30 mouse cellular contexts compared by ENCODE assay signal in genomic region chr19:32281917-32282316, GRCm38 (mm10).
DNase-seq lines count a peak whose midpoint lies in the region; ATAC-seq and TF ChIP-seq lines count a peak whose summit lies in the region.
"Had no signal": no experiment of that assay in that cellular context is flagged by ENCODE, and none has a peak within 500 bp of the region (broad histone marks: within the 10 kb centered on the region; RNA-seq: fewer than 3 reads in every experiment).

No protein-coding gene starts in this region.

- 60% methylated on average over 4 of the region's 4 CpGs for WGBS in kidney, embryonic 15.5 days
- WGBS in liver, adult 2 months = 63% methylated on average over 4 of the region's 4 CpGs
- WGBS in liver, embryonic 12.5 days (ENCODE audit: insufficient replicate concordance) = 72% methylated on average over 4 of the region's 4 CpGs
- 93% methylated on average over 4 of the region's 4 CpGs for WGBS in macrophage (ENCODE audit: missing documents)

- ATAC-seq in kidney, embryonic 15.5 days (replicated peaks; ENCODE audit: low FRiP score) = no peak
- no peak for ATAC-seq in liver, embryonic 12.5 days
- ATAC-seq in activated CD4-positive, CD25-positive, alpha-beta regulatory T cell, adult 4 months = no peak
- ATAC-seq: forebrain, postnatal 0 days; hindbrain, postnatal 0 days; intestine, embryonic 15.5 days had no signal

- DNase-seq in gastrocnemius, adult 2 months = no peak
- DNase-seq in gastrocnemius, adult 18-20 months (ENCODE audit: low spot score) = no peak
- peak; percentile 45 for DNase-seq in kidney, postnatal 10 days
- DNase-seq in liver, adult 2 months (ENCODE audit: extremely low read depth, low read depth, low spot score) = peak; percentile 55
- DNase-seq: adrenal gland, adult 8-10 months; cerebellum, adult 11-12 months; cerebellum, adult 9-11 months; forebrain, postnatal 0 days; gastrocnemius, postnatal 14 days; heart, postnatal 36 days; lung, adult 2 months; lung, postnatal 10 days; midbrain, embryonic 14.5 days; retina, postnatal 1 day; right cerebral cortex, postnatal 14 days; thymus, postnatal 14 days had no signal

- H3K27ac ChIP-seq in gastrocnemius, adult 2 months = peak overlapping the region; percentile 13; the same call in 1 of the 2 replicates
- no peak overlapping the region for H3K27ac ChIP-seq in kidney, embryonic 15.5 days
- H3K27ac ChIP-seq in liver, adult 2 months (replicated peaks; ENCODE audit: insufficient read depth, low read depth, low read length) = no peak overlapping the region
- no peak overlapping the region for H3K27ac ChIP-seq in liver, embryonic 12.5 days
- H3K27ac ChIP-seq in macrophage = peak overlapping the region; percentile 59
- H3K27ac ChIP-seq: embryonic facial prominence, embryonic 10.5 days; embryonic facial prominence, embryonic 15.5 days; forebrain, embryonic 12.5 days; heart, embryonic 10.5 days; heart, embryonic 15.5 days; hindbrain, embryonic 12.5 days; hindbrain, postnatal 0 days; intestine, embryonic 15.5 days; liver, embryonic 14.5 days; neural tube, embryonic 15.5 days had no signal

- intact Hi-C loops in gastrocnemius, adult 2 months (cut with DNase I) = no loop called here

- H3K36me3 ChIP-seq in kidney, embryonic 15.5 days = no peaks in the 10 kb centered on the region
- H3K36me3 ChIP-seq in liver, adult 2 months (ENCODE audit: control insufficient read depth, insufficient read depth, low read length) = no peaks in the 10 kb centered on the region; the same call in 1 of the 2 replicates
- no peaks in the 10 kb centered on the region for H3K36me3 ChIP-seq in liver, embryonic 12.5 days
- no peaks in the 10 kb centered on the region for H3K36me3 ChIP-seq in macrophage (ENCODE audit: inconsistent target)
- H3K36me3 ChIP-seq: embryonic facial prominence, embryonic 10.5 days; embryonic facial prominence, embryonic 15.5 days; forebrain, embryonic 12.5 days; heart, embryonic 10.5 days; heart, embryonic 15.5 days; hindbrain, embryonic 12.5 days; intestine, embryonic 15.5 days; neural tube, embryonic 15.5 days had no signal

- no peak for TF ChIP-seq CTCF in gastrocnemius, adult 2 months (IDR thresholded peaks at IDR 0.05)
- no peak for TF ChIP-seq CTCF in liver, adult 2 months (IDR thresholded peaks at IDR 0.05; ENCODE audit: low read depth, low read length)

- H3K27me3 ChIP-seq in kidney, embryonic 15.5 days = no peaks in the 10 kb centered on the region
- no peaks in the 10 kb centered on the region for H3K27me3 ChIP-seq in liver, adult 2 months (ENCODE audit: control insufficient read depth, insufficient read depth, low read length)
- H3K27me3 ChIP-seq in liver, embryonic 12.5 days (replicated peaks) = no peaks in the 10 kb centered on the region
- H3K27me3 ChIP-seq: embryonic facial prominence, embryonic 15.5 days; forebrain, embryonic 12.5 days; heart, embryonic 15.5 days; hindbrain, embryonic 12.5 days; intestine, embryonic 15.5 days; neural tube, embryonic 15.5 days had no signal

- H3K4me3 ChIP-seq in gastrocnemius, adult 2 months = no peak overlapping the region
- no peak overlapping the region for H3K4me3 ChIP-seq in kidney, embryonic 15.5 days (replicated peaks)
- no peak overlapping the region for H3K4me3 ChIP-seq in liver, adult 2 months (ENCODE audit: insufficient read depth, low read depth, low read length)
- H3K4me3 ChIP-seq in liver, embryonic 12.5 days = no peak overlapping the region
- no peak overlapping the region for H3K4me3 ChIP-seq in macrophage (ENCODE audit: inconsistent target)
- H3K4me3 ChIP-seq: embryonic facial prominence, embryonic 10.5 days; embryonic facial prominence, embryonic 15.5 days; forebrain, embryonic 12.5 days; heart, embryonic 10.5 days; heart, embryonic 15.5 days; hindbrain, embryonic 12.5 days; intestine, embryonic 15.5 days; neural tube, embryonic 15.5 days had no signal

- H3K9ac ChIP-seq in kidney, embryonic 15.5 days = no peak overlapping the region
- no peak overlapping the region for H3K9ac ChIP-seq in liver, adult 2 months (ENCODE audit: low read depth, low read length)
- H3K9ac ChIP-seq in liver, embryonic 12.5 days = no peak overlapping the region
- H3K9ac ChIP-seq: embryonic facial prominence, embryonic 15.5 days; forebrain, embryonic 12.5 days; forebrain, postnatal 0 days; heart, embryonic 15.5 days; hindbrain, embryonic 12.5 days; intestine, embryonic 15.5 days; liver, embryonic 14.5 days; neural tube, embryonic 15.5 days had no signal

- TF ChIP-seq POLR2A in liver, adult 2 months (IDR thresholded peaks at IDR 0.05; ENCODE audit: extremely low read depth, insufficient read depth, low read length) = no peak

- peaks cover 8% of the 10 kb centered on the region; the same call in 1 of the 2 replicates for H3K79me2 ChIP-seq in liver, adult 2 months (ENCODE audit: control insufficient read depth, insufficient read depth, low read length)
- no peaks in the 10 kb centered on the region for H3K79me2 ChIP-seq in macrophage (ENCODE audit: inconsistent target)

- H3K4me1 ChIP-seq in kidney, embryonic 15.5 days = peaks cover 22% of the 10 kb centered on the region
- H3K4me1 ChIP-seq in liver, adult 2 months (ENCODE audit: control insufficient read depth, insufficient read depth, low read length) = peaks cover 17% of the 10 kb centered on the region
- peaks cover 44% of the 10 kb centered on the region for H3K4me1 ChIP-seq in liver, embryonic 12.5 days
- H3K4me1 ChIP-seq: embryonic facial prominence, embryonic 15.5 days; forebrain, embryonic 12.5 days; hindbrain, embryonic 12.5 days had no signal

- no peak overlapping the region for H3K4me2 ChIP-seq in kidney, embryonic 15.5 days
- no peak overlapping the region for H3K4me2 ChIP-seq in liver, embryonic 12.5 days
- H3K4me2 ChIP-seq: embryonic facial prominence, embryonic 15.5 days; forebrain, embryonic 12.5 days; heart, embryonic 15.5 days; hindbrain, embryonic 12.5 days; intestine, embryonic 15.5 days; neural tube, embryonic 15.5 days had no signal

- no peaks in the 10 kb centered on the region for H3K9me3 ChIP-seq in kidney, embryonic 15.5 days (replicated peaks)
- H3K9me3 ChIP-seq in liver, embryonic 12.5 days (replicated peaks) = no peaks in the 10 kb centered on the region
- H3K9me3 ChIP-seq: embryonic facial prominence, embryonic 10.5 days; embryonic facial prominence, embryonic 15.5 days; forebrain, embryonic 12.5 days; heart, embryonic 10.5 days; heart, embryonic 15.5 days; hindbrain, embryonic 12.5 days; intestine, embryonic 15.5 days; neural tube, embryonic 15.5 days had no signal

Comparison
In these comparisons a context has a peak if more than half of its experiments do, and no peak if none do; other contexts are left out.
1. DNase-seq: peak in kidney, postnatal 10 days (single experiment) and liver, adult 2 months (single experiment); none in gastrocnemius, adult 2 months (single experiment) and gastrocnemius, adult 18-20 months (single experiment).
2. H3K27ac ChIP-seq: peak in gastrocnemius, adult 2 months (single experiment) and macrophage (single experiment); none in kidney, embryonic 15.5 days (single experiment), liver, adult 2 months (single experiment) and liver, embryonic 12.5 days (single experiment).